Mouse (Mus musculus) hindbrain, postnatal 0 days (tissue): ENCODE results near the gene Mllt10. TPM values are rescaled to one million over a fixed set of nuclear protein-coding genes. Genes with fewer than 3 reads are reported as not detected.

Source experiments
- ATAC-seq: fragments of 200-750 bp; cut with Nextera tagmentation; 2 replicates; pipeline ENCODE4 v1.8.0; 2017; ENCODE audit warnings: mild to moderate bottlenecking, moderate TSS enrichment, moderate library complexity
- DNase-seq: peaks from one replicate; pipeline ENCODE4 v3.0.0-alpha.2; 2015; ENCODE audit warnings: low spot score
- H3K27ac ChIP-seq: fragments of 300-500 bp; sonication (generic); 2 replicates; pipeline ENCODE4 v1.5.1; 2014; ENCODE audit warnings: mild to moderate bottlenecking
- H3K27me3 ChIP-seq: fragments of 300-500 bp; sonication (generic); 2 replicates; pipeline ENCODE4 v1.6.1; 2014; ENCODE audit warnings: low read length, mixed read lengths; ENCODE audit not compliant: insufficient read depth
- H3K36me3 ChIP-seq: fragments of 300-500 bp; sonication (generic); 2 replicates; pipeline ENCODE4 v1.6.1; 2014; ENCODE audit warnings: low read length, mixed read lengths; ENCODE audit not compliant: insufficient read depth
- H3K4me1 ChIP-seq: fragments of 300-500 bp; sonication (generic); 2 replicates; pipeline ENCODE4 v1.6.1; 2014; ENCODE audit warnings: antibody characterized with exemption, low read length, mixed read lengths; ENCODE audit not compliant: insufficient read depth
- H3K4me2 ChIP-seq: fragments of 300-500 bp; sonication (generic); 2 replicates; pipeline ENCODE4 v1.6.1; 2014; ENCODE audit warnings: low read depth, mild to moderate bottlenecking, low read length, moderate library complexity, mixed read lengths
- H3K4me3 ChIP-seq: fragments of 300-500 bp; sonication (generic); 2 replicates; pipeline ENCODE4 v1.5.1; 2014; ENCODE audit warnings: low read length
- H3K9ac ChIP-seq: fragments of 300-500 bp; sonication (generic); replicated peaks from 2 replicates; pipeline ENCODE4 v1.6.1; 2014; ENCODE audit warnings: mild to moderate bottlenecking, low read length, moderate library complexity, mixed read lengths
- H3K9me3 ChIP-seq: fragments of 300-500 bp; sonication (generic); 2 replicates; pipeline ENCODE4 v1.6.1; 2016; ENCODE audit warnings: low read length, mixed read lengths
- CTCF ChIP-seq: IDR thresholded peaks from 2 replicates; pipeline ENCODE4 v1.5.1; 2016; ENCODE audit warnings: antibody characterized with exemption, control low read depth, low read depth
- WGBS: fragments of 180-500 bp; shearing (Covaris S2); extraction: QIAGEN DNeasy Blood & Tissue Kit; methylation state at CpG from one replicate; pipeline ENCODE4 v1.1.7; 2014; 5-methylcytosine and 5-hydroxymethylcytosine counted together
- polyA plus RNA-seq: library from polyadenylated mRNA; unstranded; fragments of >200 nt; fragmentation: Nextera tagmentation; extraction: Ambion mirVana; gene quantifications from 2 replicates; pipeline ENCODE4 v1.2.1, GENCODE M21; 2015
- total RNA-seq: library from RNA; depleted of rRNA; stranded (reverse); fragments of >200 nt; gene quantifications from 2 replicates; pipeline ENCODE4 v1.2.3, GENCODE M21; 2014; rRNA removed

Gene Mllt10
- total RNA-seq (20.1 and 25.6 TPM in 2 replicates), polyA plus RNA-seq (30.0 and 34.6 TPM in 2 replicates)

DNA sequence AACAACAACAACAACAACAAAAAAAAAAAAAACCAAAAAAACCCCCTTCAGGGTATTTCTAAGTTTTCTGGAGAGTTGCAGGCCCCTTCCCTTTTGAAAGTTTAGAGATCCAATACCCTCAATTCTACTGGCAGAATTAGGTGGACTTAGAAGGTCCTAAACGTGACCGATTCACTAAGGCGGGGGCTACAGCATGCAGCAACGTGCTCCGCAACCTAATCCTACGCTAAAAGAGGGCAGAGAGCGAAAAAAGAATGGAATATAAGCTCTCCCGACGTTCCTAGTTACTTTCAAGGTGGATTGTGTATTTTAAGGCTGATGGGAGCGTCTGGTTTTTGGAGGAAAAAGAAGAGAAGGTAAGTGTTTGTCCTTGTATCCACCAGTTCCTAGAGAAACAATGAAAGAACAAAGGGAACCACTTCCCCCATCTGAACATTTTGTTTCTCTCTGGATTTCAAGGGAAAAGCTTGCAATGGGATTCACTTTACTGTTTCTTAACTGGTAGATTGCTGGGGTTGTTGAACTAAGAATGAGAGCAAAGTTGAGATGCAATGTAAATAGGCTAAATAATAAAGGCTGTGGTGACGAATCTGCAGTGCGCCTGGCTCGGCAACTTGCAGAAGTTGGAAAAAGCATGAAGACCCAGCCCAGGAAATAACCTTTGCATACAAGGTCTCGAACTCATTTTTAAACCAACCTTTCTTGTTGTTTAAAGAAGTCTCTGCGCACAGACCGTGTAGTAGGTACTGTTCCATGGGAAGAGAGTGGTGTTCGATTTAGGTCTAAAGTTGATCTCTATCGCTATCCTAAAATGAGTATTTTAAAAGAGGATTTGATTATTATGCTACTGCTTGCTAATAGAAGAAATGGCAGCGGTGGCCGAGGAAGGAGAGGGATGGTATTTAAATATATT is at the start of gene Mllt10:
Mllt10 (plus strand) TSS at position 222 of the 913 bp plus-strand sequence.
- no peak for TF ChIP-seq CTCF
- H3K4me3 ChIP-seq, result peak within 1 kb of the TSS; percentile 69
- peak within 1 kb of the TSS; percentile 95 for H3K4me2 ChIP-seq
- H3K9ac ChIP-seq, result peak within 1 kb of the TSS; percentile 83
- H3K4me1 ChIP-seq, result no peaks in the 10 kb centered on the region
- DNase-seq (no peak), ATAC-seq (no peak)
- H3K9me3 ChIP-seq, result no peaks in the 10 kb centered on the region
- peak within 1 kb of the TSS; percentile 98 for H3K27ac ChIP-seq
- no peaks in the 10 kb centered on the region for H3K27me3 ChIP-seq
- WGBS, result 17% methylated on average over 20 of the region's 20 CpGs
- no peaks in the 10 kb centered on the region for H3K36me3 ChIP-seq

DNA sequence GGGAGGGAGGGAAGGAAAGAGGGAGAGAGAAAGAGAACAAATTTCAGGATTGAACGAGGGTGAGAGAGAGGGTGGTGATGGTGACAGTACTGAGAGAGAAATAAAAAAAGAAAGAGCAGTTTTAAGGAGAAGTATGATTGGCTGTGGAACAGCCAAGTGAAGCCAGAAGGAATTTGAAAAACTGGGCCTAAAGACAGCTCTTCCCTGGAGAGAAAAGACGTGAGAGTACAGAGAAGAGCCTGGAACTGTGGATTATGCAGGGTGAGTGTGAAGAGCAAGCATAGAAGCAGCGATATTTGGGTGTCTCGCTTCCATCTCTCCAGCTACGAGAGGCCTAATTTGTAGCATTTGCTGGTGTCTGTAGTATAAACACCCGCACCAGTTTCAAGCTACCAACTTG is 43.8 kb upstream of the Mllt10 start:
- Histone ChIP-seq H3K27me3 (no peaks in the 10 kb centered on the region), H3K9me3 (no peaks in the 10 kb centered on the region), H3K4me1 (no peaks in the 10 kb centered on the region), H3K9ac (no peak overlapping the region), H3K4me2 (no peak overlapping the region), H3K4me3 (no peak overlapping the region), H3K36me3 (no peaks in the 10 kb centered on the region), H3K27ac (no peak overlapping the region)
- WGBS, result 87% methylated on average over 6 of the region's 6 CpGs
- ATAC-seq (no peak), DNase-seq (no peak)
- TF ChIP-seq CTCF, result no peak

DNA sequence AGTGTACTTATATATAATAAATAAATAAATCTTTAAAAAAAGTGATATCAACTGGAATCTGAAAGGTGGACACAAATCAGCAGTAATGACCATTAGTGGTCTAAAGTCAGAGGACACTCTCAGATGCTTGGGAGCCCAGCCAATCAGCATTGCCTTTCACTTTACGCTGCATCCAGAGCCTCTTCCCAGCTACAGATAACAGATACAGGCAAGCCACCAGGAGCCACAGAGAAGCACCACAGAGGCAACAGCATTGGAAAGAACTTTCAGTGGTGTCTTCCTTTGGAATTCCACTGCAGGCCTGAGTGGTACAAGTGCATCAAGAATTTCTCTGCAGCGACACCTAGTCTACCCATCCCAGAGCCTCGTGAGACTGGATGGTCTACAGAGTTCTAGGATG is 42.2 kb upstream of the Mllt10 start:
- Histone ChIP-seq H3K9ac (no peak overlapping the region), H3K4me3 (no peak overlapping the region), H3K27ac (no peak overlapping the region), H3K27me3 (no peaks in the 10 kb centered on the region), H3K36me3 (no peaks in the 10 kb centered on the region), H3K9me3 (no peaks in the 10 kb centered on the region), H3K4me2 (no peak overlapping the region), H3K4me1 (no peaks in the 10 kb centered on the region)
- WGBS, result 93% methylated on average over 3 of the region's 3 CpGs
- DNase-seq, result no peak
- ATAC-seq, result no peak
- TF ChIP-seq CTCF, result no peak

GRCm38 (mm10) chr2:18015581-18015980 is 39.5 kb upstream of the Mllt10 start:
- Histone ChIP-seq H3K9ac (no peak overlapping the region), H3K4me3 (no peak overlapping the region), H3K27ac (no peak overlapping the region), H3K4me2 (no peak overlapping the region), H3K4me1 (no peaks in the 10 kb centered on the region), H3K36me3 (no peaks in the 10 kb centered on the region), H3K27me3 (no peaks in the 10 kb centered on the region), H3K9me3 (no peaks in the 10 kb centered on the region)
- ATAC-seq (no peak), DNase-seq (no peak)
- no peak for TF ChIP-seq CTCF
- whole genome bisulfite sequencing, result 49% methylated on average over 3 of the region's 3 CpGs

GRCm38 (mm10) chr2:18016639-18017038 is 38.4 kb upstream of the Mllt10 start:
- H3K4me1 ChIP-seq, result no peaks in the 10 kb centered on the region
- H3K27me3 ChIP-seq, result no peaks in the 10 kb centered on the region
- 96% methylated on average over 1 of the region's 1 CpGs for WGBS
- H3K9me3 ChIP-seq, result no peaks in the 10 kb centered on the region
- H3K4me3 ChIP-seq, result no peak overlapping the region
- no peak overlapping the region for H3K27ac ChIP-seq
- no peak for TF ChIP-seq CTCF
- ATAC-seq, result no peak
- no peak overlapping the region for H3K9ac ChIP-seq
- no peak overlapping the region for H3K4me2 ChIP-seq
- no peaks in the 10 kb centered on the region for H3K36me3 ChIP-seq
- no peak for DNase-seq

- 97% methylated on average over 6 of the region's 6 CpGs for WGBS
- H3K4me3 ChIP-seq, result no peak overlapping the region
- ATAC-seq (no peak), DNase-seq (no peak)
- no peak for TF ChIP-seq CTCF
- H3K4me1 ChIP-seq, result no peaks in the 10 kb centered on the region
- H3K9ac ChIP-seq, result no peak overlapping the region
- H3K27ac ChIP-seq, result no peak overlapping the region
- no peaks in the 10 kb centered on the region for H3K27me3 ChIP-seq
- no peaks in the 10 kb centered on the region for H3K9me3 ChIP-seq
- H3K36me3 ChIP-seq, result no peaks in the 10 kb centered on the region
- no peak overlapping the region for H3K4me2 ChIP-seq
These were observed 37.7 kb upstream of the Mllt10 start for GRCm38 (mm10) chr2:18017321-18017720.

GRCm38 (mm10) chr2:18019122-18019521 is 35.9 kb upstream of the Mllt10 start:
- WGBS, result 88% methylated on average over 1 of the region's 1 CpGs
- H3K36me3 ChIP-seq, result no peaks in the 10 kb centered on the region

More at GRCm38 (mm10) chr2:18019122-18019521, 35.9 kb upstream of the Mllt10 start:
- no peak overlapping the region for H3K27ac ChIP-seq
- H3K4me3 ChIP-seq, result no peak overlapping the region
- TF ChIP-seq CTCF, result no peak
- no peak overlapping the region for H3K4me2 ChIP-seq
- no peaks in the 10 kb centered on the region for H3K4me1 ChIP-seq
- ATAC-seq, result no peak
- no peaks in the 10 kb centered on the region for H3K9me3 ChIP-seq
- H3K27me3 ChIP-seq, result no peaks in the 10 kb centered on the region
- DNase-seq, result no peak
- H3K9ac ChIP-seq, result no peak overlapping the region
